Mouse (Mus musculus) Muller cell, postnatal 12 days (primary cell): ENCODE results near the gene Fbxl7.
"Not testable (repeated sequence)": the region's sequence is repeated elsewhere in the genome, so short reads cannot be mapped to it uniquely, and the experiment has no call there.

Source experiments
- DNase-seq: peaks from one replicate; pipeline ENCODE4 v3.0.0-alpha.2; 2015; ENCODE audit errors: inconsistent ontology term

Gene Fbxl7

GRCm38 (mm10) chr15:26812856-26813255, 82.5 kb downstream of the Fbxl7 start:
- no peak for DNase-seq

- DNase-seq: no peak
These were observed 85.8 kb downstream of the Fbxl7 start for GRCm38 (mm10) chr15:26809569-26809968.

DNA sequence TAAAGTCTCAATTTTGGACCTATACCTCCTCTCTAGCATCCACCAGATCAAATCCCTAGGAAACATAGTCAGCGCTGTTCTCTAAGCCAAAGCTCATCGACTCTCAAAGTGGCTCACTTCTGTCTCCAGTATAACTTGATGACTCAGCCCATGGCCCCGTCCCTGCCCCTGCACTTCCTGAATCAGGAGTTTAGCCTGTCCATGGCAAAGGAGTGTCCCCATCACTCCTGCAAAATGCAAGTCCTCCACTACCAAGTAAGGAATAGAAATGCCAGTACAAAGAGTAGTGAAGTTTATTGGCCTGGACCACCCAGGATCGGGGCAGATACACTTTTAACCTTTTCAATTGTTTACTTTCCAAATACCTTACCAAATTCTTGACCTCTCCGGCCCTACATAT, 91.3 kb downstream of the Fbxl7 start:
- no peak for DNase-seq

DNA sequence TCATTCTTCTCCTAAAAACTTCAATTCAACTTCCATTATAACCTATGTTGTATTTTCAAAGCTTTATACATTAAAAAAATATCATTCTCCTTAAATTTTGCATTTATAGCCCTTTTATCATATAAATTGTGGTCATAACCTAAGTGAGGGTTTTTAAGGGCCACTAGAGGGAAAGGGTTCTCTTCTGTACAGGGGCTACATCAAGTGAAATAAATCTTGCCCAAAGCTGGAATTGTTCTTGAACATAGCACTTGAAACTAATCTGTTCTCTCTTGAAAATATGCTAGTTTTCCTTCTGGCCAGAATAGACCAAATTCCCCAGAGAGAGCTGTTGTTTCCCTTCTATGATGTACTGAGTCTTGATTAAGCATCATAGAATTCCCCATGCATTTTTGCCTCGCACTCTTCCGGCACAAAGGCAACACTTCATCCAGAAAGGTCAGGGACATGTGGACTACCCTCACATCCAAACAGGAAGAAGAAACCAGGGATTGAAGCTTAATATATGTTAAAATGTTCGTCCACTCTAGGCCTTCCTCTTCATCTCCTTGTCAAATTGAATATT, 95.8 kb downstream of the Fbxl7 start:
- no peak for DNase-seq

DNA sequence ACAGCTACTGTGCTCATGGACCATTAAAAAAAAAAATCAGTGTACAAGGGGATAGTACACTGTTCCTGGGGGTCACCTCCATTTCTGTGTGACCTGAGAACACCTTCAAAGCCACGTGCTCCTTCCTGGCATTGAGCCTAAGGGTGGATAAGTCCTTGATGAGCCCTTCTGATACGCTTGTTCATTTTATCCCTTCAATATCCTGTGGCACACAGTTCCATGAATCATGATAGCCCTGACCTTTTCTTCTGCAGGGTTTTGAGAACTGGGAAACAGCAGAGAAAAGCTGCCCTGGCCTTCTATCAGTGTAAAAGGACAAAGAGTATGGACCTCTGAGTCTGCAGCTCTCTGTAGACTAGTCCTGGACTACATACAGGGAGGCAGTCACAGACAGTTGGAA, 99.4 kb downstream of the Fbxl7 start:
- no peak for DNase-seq

DNA sequence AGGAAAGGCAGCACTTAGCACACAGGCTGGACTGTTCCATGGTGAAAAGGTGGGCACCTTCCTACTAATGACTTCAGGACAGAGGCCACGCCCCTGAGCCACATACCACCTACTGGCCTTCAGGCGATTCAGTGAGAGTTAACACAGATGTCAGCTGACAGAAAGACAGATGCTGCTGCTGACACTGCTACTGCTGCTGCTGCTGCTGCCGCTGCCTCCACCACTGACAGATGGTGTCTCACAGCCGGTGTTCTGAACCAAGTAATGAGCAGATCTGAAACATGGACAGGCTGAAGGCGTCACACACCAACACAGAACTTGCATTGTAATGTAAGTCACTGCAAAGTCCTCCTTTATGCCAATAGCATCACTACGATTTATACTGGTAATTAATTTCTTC, 99.9 kb downstream of the Fbxl7 start:
- DNase-seq: no peak

GRCm38 (mm10) chr15:26787148-26787547, 108.2 kb downstream of the Fbxl7 start:
- DNase-seq: no peak

GRCm38 (mm10) chr15:26780557-26780956, 114.8 kb downstream of the Fbxl7 start:
- no peak for DNase-seq

DNA sequence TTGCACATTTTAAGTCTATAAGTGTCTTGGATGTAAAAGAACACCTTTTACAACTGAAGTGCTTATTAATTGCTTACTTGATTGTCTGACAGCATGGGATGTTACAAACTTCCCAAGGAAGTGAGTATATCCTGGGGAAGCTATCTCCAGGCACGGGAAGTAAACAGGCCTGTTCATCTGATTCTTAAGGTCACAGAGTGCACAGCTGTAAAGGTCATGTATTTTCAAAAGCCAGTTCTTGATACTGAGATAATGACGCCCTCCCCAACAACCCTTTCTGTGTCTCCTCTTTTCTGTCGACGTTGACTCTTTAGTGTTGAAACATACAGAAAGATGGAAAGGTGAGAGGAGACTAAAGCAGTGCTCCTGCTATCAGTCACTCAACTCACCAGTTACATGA, 116.3 kb downstream of the Fbxl7 start:
- no peak for DNase-seq

- peak; percentile 62 for DNase-seq
These were observed 119.7 kb downstream of the Fbxl7 start for GRCm38 (mm10) chr15:26775720-26776119.

- DNase-seq: no peak
These were observed 120.5 kb downstream of the Fbxl7 start for GRCm38 (mm10) chr15:26774895-26775294.

DNA sequence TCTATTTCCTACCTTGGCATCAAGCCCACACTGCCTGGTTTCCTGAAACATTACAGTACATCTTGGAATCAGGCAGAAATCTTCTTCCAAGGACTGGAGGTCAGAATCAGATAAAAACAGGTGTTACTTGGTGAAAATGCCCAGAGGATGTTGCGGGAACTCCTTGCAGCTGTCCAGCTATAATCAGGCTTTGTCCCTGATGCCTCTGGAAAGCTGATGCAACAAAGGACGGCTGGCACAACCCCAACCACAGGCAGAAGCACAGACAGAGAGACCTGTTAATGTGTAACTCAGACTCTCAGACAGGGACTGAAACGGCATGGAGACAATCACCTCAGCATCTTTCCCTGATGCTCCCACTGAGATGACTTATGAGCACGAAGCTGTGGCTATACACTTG, 133.7 kb downstream of the Fbxl7 start:
- DNase-seq: peak; percentile 12

DNA sequence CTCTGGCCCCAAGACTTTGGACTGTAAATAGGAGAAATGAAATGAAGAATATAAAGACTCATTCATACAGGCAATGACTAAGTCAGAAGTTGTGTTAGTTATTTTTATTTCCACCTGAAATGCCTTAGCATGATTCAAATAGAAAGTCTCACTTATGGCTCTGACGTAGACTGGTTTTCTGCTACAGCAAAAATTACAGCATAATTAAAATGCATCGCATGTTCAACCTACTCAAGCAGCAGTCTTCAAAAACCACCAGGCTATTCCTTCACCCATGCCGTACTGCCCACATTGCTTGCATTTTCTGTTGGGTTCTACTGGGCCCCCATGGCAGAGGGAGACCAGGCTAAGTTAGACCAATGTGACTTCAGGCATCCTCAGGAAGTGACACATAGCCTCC, 146.9 kb downstream of the Fbxl7 start:
- DNase-seq: no peak

GRCm38 (mm10) chr15:26732366-26732765, 163.0 kb downstream of the Fbxl7 start:
- no peak for DNase-seq

GRCm38 (mm10) chr15:26730760-26731159, 164.6 kb downstream of the Fbxl7 start:
- DNase-seq: no peak

DNA sequence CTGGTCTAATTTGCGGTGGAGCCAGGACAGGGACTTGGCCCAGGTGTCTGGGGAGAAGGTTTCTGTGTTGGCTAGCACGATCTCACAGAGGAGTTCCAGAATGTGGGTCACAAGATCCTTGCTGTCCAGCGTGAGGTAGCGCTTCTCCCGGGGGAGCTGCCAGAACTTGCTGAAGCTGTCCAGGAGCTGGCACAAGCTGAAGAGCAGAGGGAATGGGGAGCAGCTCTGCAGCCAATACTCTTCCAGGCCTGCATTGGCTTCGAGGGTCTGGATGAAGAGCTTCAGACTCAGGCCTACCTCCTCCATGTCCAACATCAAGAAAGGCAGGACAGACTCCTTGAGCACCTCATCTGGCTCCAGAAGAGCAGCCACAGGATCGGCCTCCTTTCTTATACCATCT, 166.0 kb downstream of the Fbxl7 start:
- DNase-seq: not testable (repeated sequence)

DNA sequence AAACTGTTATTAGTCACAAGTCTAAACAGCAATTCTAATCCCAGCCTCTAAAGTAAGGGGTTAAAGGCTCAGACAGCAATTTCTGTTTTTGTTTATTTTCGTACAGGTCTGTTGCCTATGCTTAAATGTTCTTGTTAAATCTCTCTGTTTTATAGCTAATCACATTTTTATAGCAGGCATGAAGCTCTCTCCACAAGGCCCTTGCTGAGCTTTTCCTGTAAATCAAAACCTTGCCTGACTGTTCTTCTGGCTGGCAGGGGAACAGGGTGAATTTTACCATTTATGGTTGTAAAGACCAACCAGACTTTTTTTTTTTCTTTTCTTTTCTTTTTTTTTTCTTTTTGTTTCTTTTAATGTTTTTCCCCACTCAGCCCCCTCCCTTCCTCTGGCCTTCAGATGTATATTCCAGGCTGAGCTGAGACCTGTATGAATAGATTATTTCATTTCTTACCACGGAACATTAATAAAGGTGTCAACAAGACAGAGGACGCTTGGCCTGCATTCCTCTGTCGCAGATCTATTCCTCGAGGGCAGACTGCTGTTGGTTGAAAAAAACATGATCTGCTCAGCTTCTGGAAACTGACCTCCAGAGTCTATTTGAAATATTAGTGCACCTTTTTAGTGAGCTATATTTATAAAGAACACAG, 176.9 kb downstream of the Fbxl7 start:
- no peak for DNase-seq

DNA sequence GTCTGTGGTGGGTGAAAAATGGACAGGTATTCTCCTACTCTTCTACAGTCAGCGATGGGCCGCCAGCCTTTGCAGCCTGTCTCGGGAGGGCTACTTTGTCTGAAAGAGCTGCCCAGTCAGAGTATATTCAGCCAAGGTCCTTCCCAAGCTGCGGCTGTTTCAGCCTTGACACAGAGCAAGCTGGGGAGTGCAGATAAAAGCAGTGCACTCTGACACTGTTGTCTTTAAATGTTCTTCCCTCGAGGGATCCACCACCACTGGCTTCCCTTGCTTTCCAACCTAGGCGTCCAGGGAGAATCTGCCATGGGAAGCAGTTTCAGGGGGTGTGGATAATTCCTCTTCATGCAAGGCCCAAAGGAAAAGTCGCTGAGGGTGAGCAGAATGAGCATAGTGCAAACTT, 177.4 kb downstream of the Fbxl7 start:
- no peak for DNase-seq

- DNase-seq: no peak
These were observed 179.2 kb downstream of the Fbxl7 start for GRCm38 (mm10) chr15:26716181-26716580.

DNA sequence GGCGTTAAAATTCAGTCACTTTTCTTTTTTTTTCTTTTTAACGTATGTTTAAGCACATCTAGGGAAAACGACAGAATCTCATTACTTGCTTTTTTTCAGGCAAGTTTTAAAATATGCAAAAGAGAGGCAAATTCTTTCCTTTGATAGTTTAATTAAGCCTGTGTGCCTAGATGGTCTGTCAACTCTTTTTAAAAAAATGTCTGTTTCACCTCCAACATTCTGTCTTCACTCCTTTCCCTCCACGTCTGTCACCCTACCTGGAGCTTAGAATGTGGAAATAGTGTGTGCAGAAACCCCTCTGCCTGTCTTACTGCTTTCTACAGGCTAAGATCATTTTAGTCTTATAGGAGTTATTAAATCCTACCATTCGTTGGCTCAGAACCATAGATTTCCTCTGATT, 179.7 kb downstream of the Fbxl7 start:
- DNase-seq: no peak

DNA sequence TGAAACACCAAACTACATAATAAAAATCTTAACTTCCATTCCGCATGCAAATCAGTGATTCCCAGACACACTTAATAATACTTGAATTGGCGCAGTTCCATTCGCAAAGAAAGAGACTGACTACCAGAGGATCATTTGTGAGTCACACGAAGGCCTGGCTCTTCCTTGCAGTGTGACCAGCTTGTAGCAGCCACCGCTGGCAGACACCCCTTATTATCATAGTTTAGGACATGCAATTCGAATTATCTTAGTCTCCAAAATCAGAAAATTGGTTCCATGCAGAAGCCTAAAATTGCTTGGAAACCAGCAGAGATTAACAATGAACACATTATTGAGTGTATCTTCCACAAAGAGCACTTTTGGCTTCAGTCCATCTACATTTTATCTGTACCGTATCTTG, 183.1 kb downstream of the Fbxl7 start:
- DNase-seq: peak; percentile 48

DNA sequence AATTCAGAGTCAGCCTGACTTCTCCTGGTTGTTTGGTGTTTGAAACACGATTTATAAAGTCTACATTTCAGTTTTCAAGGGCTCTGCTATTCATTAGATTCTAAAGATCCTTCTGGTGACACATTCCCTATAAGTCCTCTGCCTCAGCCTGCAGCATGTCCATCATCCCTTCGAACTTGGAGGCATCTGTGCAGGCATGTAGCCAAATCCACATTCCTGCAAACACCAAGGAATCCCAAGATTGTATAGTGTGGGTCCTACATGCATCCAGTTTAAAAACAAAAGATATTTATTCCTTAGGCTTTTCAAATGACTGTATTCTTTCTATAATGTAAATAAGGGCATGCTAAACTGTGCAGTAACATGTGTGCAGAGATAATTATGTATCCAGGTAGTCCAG, 190.4 kb downstream of the Fbxl7 start:
- peak; percentile 76 for DNase-seq

GRCm38 (mm10) chr15:26703156-26703840, 192.1 kb downstream of the Fbxl7 start:
- DNase-seq: peak; percentile 97
